Mouse (Mus musculus): ENCODE measurements around the gene Bahd1. TPM values are rescaled to one million over a fixed set of nuclear protein-coding genes. Genes with fewer than 3 reads are reported as not detected.

The Bahd1 gene
- polyA plus RNA-seq, 1 experiment from 2014 or later = 2.2 TPM

DNA sequence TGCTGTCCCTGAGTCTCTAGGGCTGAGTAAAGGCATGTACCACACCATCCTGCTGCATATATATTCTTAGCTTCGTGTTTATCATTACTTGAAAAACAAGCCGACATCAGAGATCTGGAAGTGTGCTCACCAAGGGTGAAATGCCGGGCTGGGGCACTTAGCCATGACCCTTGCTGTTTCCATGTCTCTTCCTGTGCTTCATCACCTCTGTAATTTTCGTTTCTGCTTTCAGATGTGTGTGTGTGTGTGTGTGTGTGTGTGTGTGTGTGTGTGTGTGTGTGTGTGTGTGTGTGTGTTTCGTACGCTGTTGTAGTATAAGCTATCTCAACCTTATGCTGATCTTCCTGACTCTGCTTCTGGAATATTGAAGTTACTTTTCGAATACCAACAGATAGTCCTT, 41.2 kb downstream of the Bahd1 start:
- no peak overlapping the region for H3K4me2 ChIP-seq (ENCODE audit: low read depth, low read length)
- no peak overlapping the region for H3K9ac ChIP-seq (replicated peaks; ENCODE audit: low read depth, low read length)
- no peak for ATAC-seq (ENCODE audit: low read depth)
- no peak overlapping the region for H3K4me3 ChIP-seq (ENCODE audit: low read depth, low read length)
- no peaks in the 10 kb centered on the region for H3K4me1 ChIP-seq (ENCODE audit: control insufficient read depth, insufficient read depth, low read length)
- no peaks in the 10 kb centered on the region for H3K27me3 ChIP-seq (ENCODE audit: control insufficient read depth, insufficient read depth, low read length)
- H3K9me3 ChIP-seq (ENCODE audit: control insufficient read depth, low read length) = no peaks in the 10 kb centered on the region
- no peak overlapping the region for H3K27ac ChIP-seq (ENCODE audit: low read depth, low read length)
- 92% methylated on average over 7 of the region's 7 CpGs for WGBS
- H3K36me3 ChIP-seq (ENCODE audit: control insufficient read depth, insufficient read depth, low read length) = no peaks in the 10 kb centered on the region

DNA sequence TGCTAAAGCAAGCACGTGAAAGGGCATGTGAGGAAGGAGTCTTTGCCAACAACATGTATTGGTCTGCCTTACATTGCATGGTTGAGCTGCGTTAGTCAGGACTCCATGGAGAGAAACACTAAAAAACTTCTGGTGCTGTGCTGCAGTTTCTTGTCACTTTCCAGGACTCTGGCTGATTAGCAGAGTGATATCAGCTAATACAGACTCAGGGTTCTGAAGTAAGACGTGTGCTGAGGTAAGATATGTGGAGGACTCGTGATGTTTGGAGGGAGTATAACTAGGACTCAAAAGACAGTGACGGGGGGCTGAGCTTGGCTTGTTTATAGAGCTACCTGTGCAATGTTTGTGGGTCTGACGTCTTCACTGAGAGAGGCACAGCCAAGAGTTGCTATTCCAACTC, 43.1 kb downstream of the Bahd1 start:
- no peak overlapping the region for H3K9ac ChIP-seq (replicated peaks; ENCODE audit: low read depth, low read length)
- no peak overlapping the region for H3K4me3 ChIP-seq (ENCODE audit: low read depth, low read length)
- WGBS = 94% methylated on average over 6 of the region's 6 CpGs
- no peak for ATAC-seq (ENCODE audit: low read depth)
- no peaks in the 10 kb centered on the region for H3K9me3 ChIP-seq (ENCODE audit: control insufficient read depth, low read length)
- H3K27me3 ChIP-seq (ENCODE audit: control insufficient read depth, insufficient read depth, low read length) = no peaks in the 10 kb centered on the region
- H3K27ac ChIP-seq (ENCODE audit: low read depth, low read length) = no peak overlapping the region
- H3K4me2 ChIP-seq (ENCODE audit: low read depth, low read length) = no peak overlapping the region
- no peaks in the 10 kb centered on the region for H3K4me1 ChIP-seq (ENCODE audit: control insufficient read depth, insufficient read depth, low read length)
- no peaks in the 10 kb centered on the region for H3K36me3 ChIP-seq (ENCODE audit: control insufficient read depth, insufficient read depth, low read length)

DNA sequence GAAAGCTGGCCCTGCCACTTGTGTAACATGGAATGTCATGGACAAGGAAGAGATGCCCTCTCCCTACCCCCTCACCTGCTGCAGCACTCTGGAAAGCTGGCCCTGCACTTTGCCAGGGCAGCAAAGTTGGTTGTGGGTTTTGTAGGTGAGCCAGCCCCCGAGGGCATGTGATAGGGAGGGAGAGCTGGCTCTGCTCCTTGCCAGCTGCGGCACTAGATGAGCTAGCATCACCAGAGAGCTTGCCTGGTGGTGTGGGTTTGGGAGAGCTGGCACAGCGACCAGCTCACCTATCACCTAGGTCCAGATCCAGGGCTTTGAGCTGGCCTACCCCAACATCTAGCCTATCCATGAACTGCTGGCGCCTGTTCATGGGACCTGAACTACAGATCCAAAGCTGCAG, 48.6 kb downstream of the Bahd1 start:
- Histone ChIP-seq H3K27ac (ENCODE audit: low read depth, low read length) (no peak overlapping the region), H3K4me3 (ENCODE audit: low read depth, low read length) (no peak overlapping the region), H3K36me3 (ENCODE audit: control insufficient read depth, insufficient read depth, low read length) (no peaks in the 10 kb centered on the region), H3K27me3 (ENCODE audit: control insufficient read depth, insufficient read depth, low read length) (no peaks in the 10 kb centered on the region), H3K4me1 (ENCODE audit: control insufficient read depth, insufficient read depth, low read length) (no peaks in the 10 kb centered on the region), H3K9ac (replicated peaks; ENCODE audit: low read depth, low read length) (no peak overlapping the region), H3K9me3 (ENCODE audit: control insufficient read depth, low read length) (no peaks in the 10 kb centered on the region), H3K4me2 (ENCODE audit: low read depth, low read length) (no peak overlapping the region)
- WGBS = 92% methylated on average over 4 of the region's 4 CpGs
- no peak for ATAC-seq (ENCODE audit: low read depth)

DNA sequence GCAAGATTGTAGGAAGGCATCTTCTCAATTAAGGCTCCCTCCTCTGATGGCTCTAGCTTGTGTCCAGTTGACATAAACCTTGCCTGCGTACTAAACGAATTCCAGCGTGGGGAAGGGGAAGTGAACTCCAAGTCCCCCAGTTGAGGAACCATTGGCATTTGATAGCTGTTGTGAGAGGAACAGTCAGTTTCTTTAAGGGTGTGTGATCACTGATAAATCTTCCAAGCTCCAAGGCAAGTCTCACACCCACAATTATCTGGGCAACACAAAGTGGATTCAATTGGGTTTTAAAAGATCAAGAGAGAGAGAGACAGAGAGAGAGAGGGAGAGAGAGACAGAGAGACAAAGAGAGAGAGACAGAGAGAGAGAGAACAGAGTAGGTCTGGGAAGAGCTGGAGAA, 49.5 kb downstream of the Bahd1 start:
- WGBS = 71% methylated on average over 3 of the region's 3 CpGs
- no peaks in the 10 kb centered on the region for H3K4me1 ChIP-seq (ENCODE audit: control insufficient read depth, insufficient read depth, low read length)
- H3K9ac ChIP-seq (replicated peaks; ENCODE audit: low read depth, low read length) = no peak overlapping the region
- no peak overlapping the region for H3K4me3 ChIP-seq (ENCODE audit: low read depth, low read length)
- H3K9me3 ChIP-seq (ENCODE audit: control insufficient read depth, low read length) = no peaks in the 10 kb centered on the region
- no peak overlapping the region for H3K27ac ChIP-seq (ENCODE audit: low read depth, low read length)
- ATAC-seq (ENCODE audit: low read depth) = no peak
- H3K27me3 ChIP-seq (ENCODE audit: control insufficient read depth, insufficient read depth, low read length) = no peaks in the 10 kb centered on the region
- H3K36me3 ChIP-seq (ENCODE audit: control insufficient read depth, insufficient read depth, low read length) = no peaks in the 10 kb centered on the region
- no peak overlapping the region for H3K4me2 ChIP-seq (ENCODE audit: low read depth, low read length)

DNA sequence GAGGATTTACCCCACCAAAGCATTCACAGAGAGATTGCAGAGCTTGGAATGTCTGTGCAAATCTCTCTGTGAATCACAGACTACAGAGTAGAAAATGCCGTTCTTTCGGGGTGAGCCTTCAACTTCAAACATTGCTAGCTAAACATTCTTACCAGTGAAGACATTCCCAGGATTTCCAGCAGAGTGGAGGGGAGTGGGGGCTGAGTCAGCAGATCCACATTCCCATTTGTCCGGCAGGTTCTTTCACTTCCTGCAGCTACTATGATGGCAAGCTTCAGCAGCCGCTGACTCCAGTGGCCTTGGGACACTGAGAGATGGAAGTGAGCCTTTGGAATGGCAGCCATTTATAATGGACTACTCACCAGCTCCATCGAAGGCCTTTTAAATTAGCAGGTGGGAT, 56.3 kb downstream of the Bahd1 start:
- H3K4me3 ChIP-seq (ENCODE audit: low read depth, low read length) = no peak overlapping the region
- 84% methylated on average over 5 of the region's 5 CpGs for WGBS
- H3K36me3 ChIP-seq (ENCODE audit: control insufficient read depth, insufficient read depth, low read length) = no peaks in the 10 kb centered on the region
- no peak for ATAC-seq (ENCODE audit: low read depth)
- no peak overlapping the region for H3K27ac ChIP-seq (ENCODE audit: low read depth, low read length)
- H3K4me1 ChIP-seq (ENCODE audit: control insufficient read depth, insufficient read depth, low read length) = no peaks in the 10 kb centered on the region
- no peak overlapping the region for H3K9ac ChIP-seq (replicated peaks; ENCODE audit: low read depth, low read length)
- no peaks in the 10 kb centered on the region for H3K27me3 ChIP-seq (ENCODE audit: control insufficient read depth, insufficient read depth, low read length)
- H3K9me3 ChIP-seq (ENCODE audit: control insufficient read depth, low read length) = no peaks in the 10 kb centered on the region
- H3K4me2 ChIP-seq (ENCODE audit: low read depth, low read length) = no peak overlapping the region

DNA sequence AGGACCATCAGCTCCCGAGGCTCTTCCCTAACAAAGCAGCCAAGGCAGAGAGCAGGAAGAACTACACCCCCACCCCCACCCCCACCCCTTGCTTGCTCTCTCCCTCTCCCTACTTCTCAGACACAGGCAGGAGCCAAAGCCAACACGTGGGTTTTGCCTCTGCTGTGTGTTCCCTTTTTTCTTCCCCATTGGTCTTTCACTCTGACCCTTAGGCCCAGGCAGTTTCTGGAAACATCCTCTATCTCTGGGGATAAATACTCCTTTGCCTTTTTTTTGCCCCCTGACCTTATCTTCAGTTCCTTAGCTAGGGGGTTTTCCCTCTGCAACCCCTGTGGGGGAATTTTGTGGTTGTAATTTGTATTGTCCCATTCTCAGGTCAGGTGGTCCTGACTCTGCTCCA, 59.5 kb downstream of the Bahd1 start:
- H3K4me2 ChIP-seq (ENCODE audit: low read depth, low read length) = no peak overlapping the region
- no peaks in the 10 kb centered on the region for H3K9me3 ChIP-seq (ENCODE audit: control insufficient read depth, low read length)
- H3K27me3 ChIP-seq (ENCODE audit: control insufficient read depth, insufficient read depth, low read length) = no peaks in the 10 kb centered on the region
- no peak overlapping the region for H3K4me3 ChIP-seq (ENCODE audit: low read depth, low read length)
- WGBS = 34% methylated on average over 2 of the region's 2 CpGs
- no peak for ATAC-seq (ENCODE audit: low read depth)
- no peak overlapping the region for H3K9ac ChIP-seq (replicated peaks; ENCODE audit: low read depth, low read length)
- H3K36me3 ChIP-seq (ENCODE audit: control insufficient read depth, insufficient read depth, low read length) = no peaks in the 10 kb centered on the region
- H3K27ac ChIP-seq (ENCODE audit: low read depth, low read length) = no peak overlapping the region
- H3K4me1 ChIP-seq (ENCODE audit: control insufficient read depth, insufficient read depth, low read length) = no peaks in the 10 kb centered on the region

DNA sequence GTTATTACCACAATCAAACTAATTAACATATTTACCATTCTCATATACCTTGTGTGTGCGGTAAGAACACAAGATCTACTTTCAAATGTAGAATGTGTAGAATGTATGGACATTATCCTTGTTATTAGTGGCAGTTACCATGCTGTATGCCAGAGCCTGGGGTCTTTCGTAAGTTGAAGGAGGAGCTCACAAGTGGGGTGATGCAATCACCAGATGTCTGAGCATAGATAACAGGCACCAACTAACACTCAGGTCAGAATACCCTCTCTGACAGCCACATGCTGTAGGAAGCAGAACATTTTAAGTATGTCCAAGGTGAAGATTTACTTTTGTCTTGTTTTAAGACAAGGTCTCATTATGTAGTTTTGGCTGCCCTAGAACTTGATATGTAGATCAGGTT, 60.2 kb downstream of the Bahd1 start:
- Histone ChIP-seq H3K4me2 (ENCODE audit: low read depth, low read length) (no peak overlapping the region), H3K4me3 (ENCODE audit: low read depth, low read length) (no peak overlapping the region), H3K9ac (replicated peaks; ENCODE audit: low read depth, low read length) (no peak overlapping the region), H3K27me3 (ENCODE audit: control insufficient read depth, insufficient read depth, low read length) (no peaks in the 10 kb centered on the region), H3K4me1 (ENCODE audit: control insufficient read depth, insufficient read depth, low read length) (no peaks in the 10 kb centered on the region), H3K36me3 (ENCODE audit: control insufficient read depth, insufficient read depth, low read length) (no peaks in the 10 kb centered on the region), H3K27ac (ENCODE audit: low read depth, low read length) (no peak overlapping the region), H3K9me3 (ENCODE audit: control insufficient read depth, low read length) (no peaks in the 10 kb centered on the region)
- no peak for ATAC-seq (ENCODE audit: low read depth)
- WGBS = 92% methylated on average over 2 of the region's 2 CpGs

DNA sequence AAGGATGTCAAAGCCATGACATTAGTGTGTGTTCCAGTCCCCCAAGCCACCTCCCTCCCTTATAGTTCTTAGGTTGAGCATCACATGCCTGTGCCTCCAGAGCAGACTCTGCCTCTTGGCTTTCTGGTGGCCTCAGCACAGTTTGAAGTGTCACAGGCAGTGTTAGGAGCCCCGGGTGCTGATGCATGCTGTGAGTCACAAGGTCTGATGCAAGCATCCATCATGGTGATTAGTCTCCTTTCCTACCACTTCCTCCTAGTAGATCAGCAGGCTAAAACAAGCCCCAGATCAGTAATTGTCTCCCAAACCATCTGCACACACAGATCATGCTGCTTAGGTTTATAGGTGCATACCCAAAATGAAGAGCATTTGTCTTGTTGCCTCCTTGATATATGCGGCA, 61.4 kb downstream of the Bahd1 start:
- Histone ChIP-seq H3K9me3 (ENCODE audit: control insufficient read depth, low read length) (no peaks in the 10 kb centered on the region), H3K36me3 (ENCODE audit: control insufficient read depth, insufficient read depth, low read length) (no peaks in the 10 kb centered on the region), H3K9ac (replicated peaks; ENCODE audit: low read depth, low read length) (no peak overlapping the region), H3K27me3 (ENCODE audit: control insufficient read depth, insufficient read depth, low read length) (no peaks in the 10 kb centered on the region), H3K4me3 (ENCODE audit: low read depth, low read length) (no peak overlapping the region), H3K4me2 (ENCODE audit: low read depth, low read length) (no peak overlapping the region), H3K27ac (ENCODE audit: low read depth, low read length) (no peak overlapping the region), H3K4me1 (ENCODE audit: control insufficient read depth, insufficient read depth, low read length) (no peaks in the 10 kb centered on the region)
- ATAC-seq (ENCODE audit: low read depth) = no peak
- 62% methylated on average over 2 of the region's 2 CpGs for WGBS

DNA sequence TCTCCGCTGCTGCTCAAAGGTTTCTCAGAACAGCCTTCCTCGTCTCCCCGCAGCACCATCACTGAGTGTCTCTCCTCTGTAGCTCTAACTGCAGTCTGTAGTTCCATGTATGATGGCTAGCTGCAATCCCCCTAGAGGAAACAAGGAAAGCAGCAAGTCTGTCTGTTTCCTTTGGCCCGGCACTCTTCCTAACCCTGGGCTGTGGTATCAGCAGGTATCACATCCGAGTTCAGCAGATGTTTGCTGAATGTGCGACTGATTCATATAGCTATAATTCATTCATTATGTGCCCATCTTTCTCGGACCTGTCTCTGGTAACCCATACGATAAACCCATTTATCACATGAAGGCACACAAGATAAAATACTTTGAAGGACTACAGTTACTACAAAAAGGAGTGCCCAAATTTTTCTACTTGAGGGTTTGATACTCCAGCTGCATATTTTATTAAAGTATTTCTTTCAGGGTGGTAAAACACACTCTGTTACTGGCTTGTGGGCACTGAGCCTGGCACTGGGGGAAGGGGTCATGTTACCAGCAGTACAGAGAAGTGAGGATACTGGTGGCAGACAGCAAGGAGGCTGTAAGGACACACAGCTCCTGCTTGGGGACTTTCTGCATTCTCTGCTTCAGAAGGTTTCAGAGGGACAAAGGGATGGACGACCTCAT, 63.0 kb downstream of the Bahd1 start:
- Histone ChIP-seq H3K36me3 (ENCODE audit: control insufficient read depth, insufficient read depth, low read length) (no peaks in the 10 kb centered on the region), H3K27me3 (ENCODE audit: control insufficient read depth, insufficient read depth, low read length) (no peaks in the 10 kb centered on the region), H3K27ac (ENCODE audit: low read depth, low read length) (no peak overlapping the region), H3K9ac (replicated peaks; ENCODE audit: low read depth, low read length) (no peak overlapping the region), H3K4me3 (ENCODE audit: low read depth, low read length) (no peak overlapping the region), H3K4me2 (ENCODE audit: low read depth, low read length) (no peak overlapping the region), H3K4me1 (ENCODE audit: control insufficient read depth, insufficient read depth, low read length) (no peaks in the 10 kb centered on the region), H3K9me3 (ENCODE audit: control insufficient read depth, low read length) (no peaks in the 10 kb centered on the region)
- 52% methylated on average over 9 of the region's 9 CpGs for WGBS
- no peak; the same call in 1 of the 2 replicates for ATAC-seq (ENCODE audit: low read depth)
